Mouse (Mus musculus): Measurements from ENCODE around the gene Arhgap45. TPM values are rescaled to one million over a fixed set of nuclear protein-coding genes. Genes with fewer than 3 reads are reported as not detected.
"Not testable (repeated sequence)": the region's sequence is repeated elsewhere in the genome, so short reads cannot be mapped to it uniquely, and the experiment has no call there.

The Arhgap45 gene
- polyA plus RNA-seq, 1 experiment: 3.1 TPM

GRCm38 (mm10) chr10:80051618-80052373 is 35.3 kb downstream of the Arhgap45 start:
- H3K4me1 ChIP-seq (ENCODE audit: control insufficient read depth, insufficient read depth, low read length): peaks cover 8% of the 10 kb centered on the region
- H3K4me3 ChIP-seq (ENCODE audit: insufficient read depth, low read length): no peak overlapping the region
- peak overlapping the region; percentile 68 for H3K27ac ChIP-seq (ENCODE audit: insufficient read depth, low read length)

DNA sequence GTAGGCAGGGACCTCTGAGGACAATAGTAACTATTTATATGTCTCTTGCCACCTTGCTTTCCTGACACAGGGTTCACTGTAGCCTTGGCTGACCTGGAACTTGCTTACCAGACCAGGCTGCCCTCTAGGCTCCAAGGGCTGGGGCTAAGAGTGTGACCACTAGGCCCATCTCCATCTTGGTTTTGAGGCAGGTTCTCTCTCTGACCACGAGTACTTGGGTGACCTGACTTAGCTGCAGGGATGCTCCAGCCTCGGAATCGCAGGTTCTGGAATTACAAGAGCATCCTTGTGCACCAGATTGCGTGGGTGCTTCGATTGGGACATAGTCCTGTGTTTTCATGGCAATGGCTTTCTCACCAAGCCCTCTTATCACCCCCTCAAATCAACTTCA is 35.9 kb downstream of the Arhgap45 start:
- H3K4me3 ChIP-seq (ENCODE audit: insufficient read depth, low read length): no peak overlapping the region
- TF ChIP-seq CTCF (IDR thresholded peaks at IDR 0.05; ENCODE audit: borderline replicate concordance, insufficient read depth, low read length) (no peak), POLR2A (IDR thresholded peaks at IDR 0.05; ENCODE audit: low read depth, low read length) (no peak)
- peak overlapping the region; percentile 68 for H3K27ac ChIP-seq (ENCODE audit: insufficient read depth, low read length)
- peaks cover 8% of the 10 kb centered on the region for H3K4me1 ChIP-seq (ENCODE audit: control insufficient read depth, insufficient read depth, low read length)

More at GRCm38 (mm10) chr10:80051618-80052373, 35.3 kb downstream of the Arhgap45 start:
- TF ChIP-seq CTCF (IDR thresholded peaks at IDR 0.05; ENCODE audit: borderline replicate concordance, insufficient read depth, low read length): no peak

- Histone ChIP-seq H3K4me1 (ENCODE audit: control insufficient read depth, insufficient read depth, low read length) (peaks cover 8% of the 10 kb centered on the region), H3K27ac (ENCODE audit: insufficient read depth, low read length) (peak overlapping the region; percentile 79), H3K4me3 (ENCODE audit: insufficient read depth, low read length) (peak overlapping the region; percentile 80)
- TF ChIP-seq POLR2A (IDR thresholded peaks at IDR 0.05; ENCODE audit: low read depth, low read length) (peak; percentile 94), CTCF (IDR thresholded peaks at IDR 0.05; ENCODE audit: borderline replicate concordance, insufficient read depth, low read length) (no peak)
Measured at GRCm38 (mm10) chr10:80053259-80053780, 36.9 kb downstream of the Arhgap45 start.

DNA sequence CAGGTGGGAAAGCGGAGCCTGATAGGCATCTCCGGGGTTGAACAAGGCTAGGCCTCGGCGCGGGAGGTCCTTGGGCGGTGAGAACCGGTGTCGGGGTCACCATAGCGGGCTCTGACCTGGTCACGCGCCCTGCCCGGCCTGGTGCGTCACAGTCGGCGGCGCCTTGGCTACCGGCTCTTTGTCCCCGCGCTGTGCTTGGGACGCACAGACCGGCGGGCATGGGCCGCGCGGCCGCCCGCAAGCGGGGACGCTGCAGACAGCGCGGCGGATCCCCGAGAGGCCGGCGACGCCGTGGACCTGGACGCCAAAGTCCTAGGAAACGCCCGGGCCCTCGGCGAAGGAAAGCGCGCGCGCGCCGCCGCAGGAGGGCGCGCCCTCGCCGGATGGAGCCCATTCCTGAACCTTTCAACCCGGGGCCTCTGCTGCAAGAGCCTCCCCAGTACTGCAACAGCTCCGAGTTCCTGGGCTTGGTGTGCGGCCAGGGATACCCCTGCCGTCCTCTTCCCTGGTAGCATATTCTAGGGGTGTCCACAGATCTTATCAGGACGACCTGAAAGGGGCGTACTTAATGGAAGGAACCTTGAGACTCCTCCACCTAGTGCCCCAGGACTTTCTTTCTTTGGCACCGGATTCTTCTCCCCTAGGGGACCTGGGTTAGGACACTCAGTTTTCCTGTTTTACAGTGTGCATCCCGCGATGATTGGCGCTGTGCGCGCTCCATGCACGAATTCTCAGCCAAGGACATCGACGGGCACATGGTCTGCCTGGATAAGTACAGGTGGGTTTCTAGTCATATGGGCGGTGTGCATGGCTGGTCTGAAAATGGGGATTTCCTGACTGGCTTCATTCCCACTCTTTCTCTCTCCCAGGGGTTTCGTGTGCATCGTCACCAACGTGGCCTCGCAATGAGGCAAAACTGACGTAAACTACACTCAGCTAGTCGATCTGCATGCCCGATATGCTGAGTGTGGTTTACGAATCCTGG is 37.7 kb downstream of the Arhgap45 start:
- Histone ChIP-seq H3K27ac (ENCODE audit: insufficient read depth, low read length) (peak overlapping the region; percentile 79), H3K4me3 (ENCODE audit: insufficient read depth, low read length) (peak overlapping the region; percentile 80), H3K4me1 (ENCODE audit: control insufficient read depth, insufficient read depth, low read length) (peaks cover 8% of the 10 kb centered on the region)
- no peak for TF ChIP-seq CTCF (IDR thresholded peaks at IDR 0.05; ENCODE audit: borderline replicate concordance, insufficient read depth, low read length)
- 0 out of 2 replicates have a peak, but pooled peaks have one; percentile 6 for TF ChIP-seq POLR2A (IDR thresholded peaks at IDR 0.05; ENCODE audit: low read depth, low read length)

GRCm38 (mm10) chr10:80054911-80055310 is 38.5 kb downstream of the Arhgap45 start:
- H3K4me1 ChIP-seq (ENCODE audit: control insufficient read depth, insufficient read depth, low read length); H3K27ac ChIP-seq (ENCODE audit: insufficient read depth, low read length): not testable (repeated sequence)
- H3K4me3 ChIP-seq (ENCODE audit: insufficient read depth, low read length): peak overlapping the region; percentile 80

- Histone ChIP-seq H3K27ac (ENCODE audit: insufficient read depth, low read length) (no peak overlapping the region), H3K4me1 (ENCODE audit: control insufficient read depth, insufficient read depth, low read length) (peaks cover 8% of the 10 kb centered on the region), H3K4me3 (ENCODE audit: insufficient read depth, low read length) (peak overlapping the region; percentile 80)
- TF ChIP-seq CTCF (IDR thresholded peaks at IDR 0.05; ENCODE audit: borderline replicate concordance, insufficient read depth, low read length): no peak
- no peak for TF ChIP-seq POLR2A (IDR thresholded peaks at IDR 0.05; ENCODE audit: low read depth, low read length)
Measured at GRCm38 (mm10) chr10:80055364-80055763, 38.9 kb downstream of the Arhgap45 start.

DNA sequence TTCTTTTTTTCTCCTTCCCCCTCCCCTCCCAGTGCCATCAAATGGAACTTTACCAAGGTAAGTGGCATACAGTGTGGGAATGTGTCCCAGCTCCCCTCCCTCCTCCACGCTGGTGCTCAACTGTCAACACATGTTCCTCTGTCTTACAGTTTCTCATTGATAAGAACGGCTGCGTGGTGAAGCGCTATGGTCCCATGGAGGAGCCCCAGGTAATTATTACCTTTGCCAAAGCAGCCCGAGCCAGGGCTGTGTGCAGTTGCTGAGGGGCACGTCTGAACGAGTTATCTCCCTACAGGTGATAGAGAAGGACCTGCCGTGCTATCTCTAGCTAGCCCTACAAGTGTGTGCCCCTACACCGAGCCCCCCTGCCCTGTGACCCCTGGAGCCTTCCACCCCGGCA is 39.4 kb downstream of the Arhgap45 start:
- Histone ChIP-seq H3K4me1 (ENCODE audit: control insufficient read depth, insufficient read depth, low read length) (peaks cover 8% of the 10 kb centered on the region), H3K4me3 (ENCODE audit: insufficient read depth, low read length) (0 out of 2 replicates have a peak overlapping the region, but pooled peaks have one; percentile 80), H3K27ac (ENCODE audit: insufficient read depth, low read length) (no peak overlapping the region)
- TF ChIP-seq CTCF (IDR thresholded peaks at IDR 0.05; ENCODE audit: borderline replicate concordance, insufficient read depth, low read length) (no peak), POLR2A (IDR thresholded peaks at IDR 0.05; ENCODE audit: low read depth, low read length) (no peak)

- TF ChIP-seq CTCF (IDR thresholded peaks at IDR 0.05; ENCODE audit: borderline replicate concordance, insufficient read depth, low read length) (no peak), POLR2A (IDR thresholded peaks at IDR 0.05; ENCODE audit: low read depth, low read length) (peak; percentile 7; the same call in 1 of the 2 replicates)
- no peak overlapping the region for H3K4me3 ChIP-seq (ENCODE audit: insufficient read depth, low read length)
- no peak overlapping the region for H3K27ac ChIP-seq (ENCODE audit: insufficient read depth, low read length)
- H3K4me1 ChIP-seq (ENCODE audit: control insufficient read depth, insufficient read depth, low read length): peaks cover 6% of the 10 kb centered on the region
Measured at GRCm38 (mm10) chr10:80056506-80056905, 40.1 kb downstream of the Arhgap45 start.

GRCm38 (mm10) chr10:80056976-80057682 is 40.7 kb downstream of the Arhgap45 start:
- Histone ChIP-seq H3K4me3 (ENCODE audit: insufficient read depth, low read length) (no peak overlapping the region), H3K4me1 (ENCODE audit: control insufficient read depth, insufficient read depth, low read length) (peaks cover 4% of the 10 kb centered on the region; the same call in 1 of the 2 replicates), H3K27ac (ENCODE audit: insufficient read depth, low read length) (no peak overlapping the region)
- TF ChIP-seq CTCF (IDR thresholded peaks at IDR 0.05; ENCODE audit: borderline replicate concordance, insufficient read depth, low read length) (no peak), POLR2A (IDR thresholded peaks at IDR 0.05; ENCODE audit: low read depth, low read length) (no peak; the same call in 1 of the 2 replicates)

All from embryonic fibroblast, embryonic 13.5 days (primary cell).